Mouse (Mus musculus) B cell, adult 67 days (primary cell): Measurements from ENCODE around the gene Cytip. TPM values are rescaled to one million over a fixed set of nuclear protein-coding genes. Genes with fewer than 3 reads are reported as not detected.

ENCODE experiments used
- total RNA-seq, 2 experiments: library from RNA; stranded (reverse); gene quantifications; 4 replicates each; pipeline ENCODE4 v1.2.4; 2023

Cytip gene
- 100 to 1,000 TPM; 327 to 444 TPM for total RNA-seq

GRCm38 (mm10) chr2:58195346-58195745 is at the start of gene Cytip:
Gene Cytip (minus strand): TSS chr2:58195532.

Other genes with a start within 250 kb of the Cytip start
- not detected for gene Galnt5, start 197.6 kb downstream of the Cytip start, total RNA-seq
- gene Ermn, start 142.7 kb downstream of the Cytip start, total RNA-seq = not detected
- not detected for gene Acvr1c, start 162.4 kb upstream of the Cytip start, total RNA-seq